Mouse (Mus musculus): ENCODE results near the gene Wnt5b. TPM values are rescaled to one million over a fixed set of nuclear protein-coding genes. Genes with fewer than 3 reads are reported as not detected.

The Wnt5b gene
- polyA plus RNA-seq, 1 experiment from 2014 or later: 9.6 TPM

DNA sequence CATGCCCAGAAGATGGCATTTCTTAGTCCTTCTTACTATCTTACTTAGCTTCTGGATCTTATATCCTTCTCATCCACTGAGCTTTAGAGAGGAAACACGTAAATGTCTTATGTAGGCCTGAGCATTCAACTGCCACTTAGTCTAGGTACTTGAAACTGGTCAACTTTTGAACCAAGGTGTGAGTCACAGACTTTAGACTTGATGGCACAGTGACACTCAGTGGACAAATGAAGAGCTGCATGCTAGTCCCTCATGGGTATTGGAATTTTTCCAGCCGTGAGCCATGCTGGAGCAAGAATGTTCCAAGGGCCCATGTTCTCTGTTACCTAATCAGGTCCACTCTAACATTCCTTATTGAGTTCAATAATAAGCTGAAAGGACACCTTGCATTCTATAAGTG lies 113.6 kb downstream of the Wnt5b start:
- Histone ChIP-seq H3K9ac (replicated peaks; ENCODE audit: low read length) (no peak overlapping the region), H3K4me1 (ENCODE audit: insufficient read depth, low read length) (no peaks in the 10 kb centered on the region), H3K27me3 (ENCODE audit: insufficient read depth, low read length) (no peaks in the 10 kb centered on the region), H3K4me3 (ENCODE audit: low read length) (no peak overlapping the region), H3K4me2 (replicated peaks; ENCODE audit: low read depth, low read length) (no peak overlapping the region), H3K9me3 (ENCODE audit: low read length) (no peaks in the 10 kb centered on the region), H3K36me3 (ENCODE audit: insufficient read depth, low read length) (no peaks in the 10 kb centered on the region), H3K27ac (ENCODE audit: low read length) (no peak overlapping the region)
- no peak for ATAC-seq (ENCODE audit: low FRiP score, low TSS enrichment)
- WGBS: 53% methylated on average over 2 of the region's 2 CpGs

DNA sequence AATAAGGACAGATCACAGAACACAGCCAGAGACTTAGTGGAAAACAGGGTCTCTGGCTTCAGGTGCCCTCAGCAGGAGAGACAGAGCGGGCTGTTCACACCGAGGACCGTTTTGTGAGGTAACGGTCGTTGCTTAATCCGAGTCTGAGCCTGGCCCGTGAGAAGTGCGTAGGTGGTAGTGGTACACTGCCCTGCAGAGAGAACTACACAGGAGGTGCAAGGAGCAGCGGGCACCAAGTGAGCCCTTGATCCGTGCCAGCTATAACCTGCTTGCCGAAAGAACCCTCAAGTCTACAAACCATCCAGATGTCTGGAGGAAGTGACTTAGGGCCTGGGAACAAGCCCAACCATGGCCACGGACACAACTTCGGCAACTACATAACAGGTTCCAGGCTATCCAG lies 114.8 kb downstream of the Wnt5b start:
- no peaks in the 10 kb centered on the region for H3K9me3 ChIP-seq (ENCODE audit: low read length)

DNA sequence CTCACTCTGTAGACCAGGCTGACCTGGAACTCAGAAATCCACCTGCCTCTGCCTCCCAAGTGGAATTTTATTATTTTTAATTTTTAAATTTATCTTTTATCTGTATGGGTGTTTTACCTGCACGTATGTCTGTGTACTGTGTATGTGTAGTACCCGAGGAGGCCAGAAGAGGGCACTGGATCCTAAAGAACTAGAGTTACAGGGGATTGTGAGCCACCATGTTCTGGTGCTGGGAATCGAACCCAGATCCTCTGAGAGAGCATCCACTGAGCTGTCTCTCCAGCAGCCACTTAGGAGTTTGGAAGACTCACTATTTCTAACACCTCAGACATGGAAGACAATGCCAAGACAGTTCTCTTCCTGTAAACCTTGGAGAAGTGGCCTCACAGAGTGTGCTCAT lies 115.5 kb downstream of the Wnt5b start:
- 91% methylated on average over 3 of the region's 3 CpGs for WGBS
- no peak overlapping the region for H3K9ac ChIP-seq (replicated peaks; ENCODE audit: low read length)
- no peak overlapping the region for H3K4me3 ChIP-seq (ENCODE audit: low read length)
- H3K36me3 ChIP-seq (ENCODE audit: insufficient read depth, low read length): no peaks in the 10 kb centered on the region
- no peak for ATAC-seq (ENCODE audit: low FRiP score, low TSS enrichment)
- no peaks in the 10 kb centered on the region for H3K9me3 ChIP-seq (ENCODE audit: low read length)
- no peak overlapping the region for H3K27ac ChIP-seq (ENCODE audit: low read length)
- H3K4me2 ChIP-seq (replicated peaks; ENCODE audit: low read depth, low read length): no peak overlapping the region
- no peaks in the 10 kb centered on the region for H3K4me1 ChIP-seq (ENCODE audit: insufficient read depth, low read length)
- no peaks in the 10 kb centered on the region for H3K27me3 ChIP-seq (ENCODE audit: insufficient read depth, low read length)

More for the DNA sequence above, 114.8 kb downstream of the Wnt5b start:
- no peak overlapping the region for H3K9ac ChIP-seq (replicated peaks; ENCODE audit: low read length)
- H3K27me3 ChIP-seq (ENCODE audit: insufficient read depth, low read length): no peaks in the 10 kb centered on the region
- 97% methylated on average over 13 of the region's 13 CpGs for whole genome bisulfite sequencing
- no peak overlapping the region for H3K27ac ChIP-seq (ENCODE audit: low read length)
- no peak overlapping the region for H3K4me3 ChIP-seq (ENCODE audit: low read length)
- no peak overlapping the region for H3K4me2 ChIP-seq (replicated peaks; ENCODE audit: low read depth, low read length)
- no peaks in the 10 kb centered on the region for H3K4me1 ChIP-seq (ENCODE audit: insufficient read depth, low read length)
- ATAC-seq (ENCODE audit: low FRiP score, low TSS enrichment): no peak
- H3K36me3 ChIP-seq (ENCODE audit: insufficient read depth, low read length): no peaks in the 10 kb centered on the region

DNA sequence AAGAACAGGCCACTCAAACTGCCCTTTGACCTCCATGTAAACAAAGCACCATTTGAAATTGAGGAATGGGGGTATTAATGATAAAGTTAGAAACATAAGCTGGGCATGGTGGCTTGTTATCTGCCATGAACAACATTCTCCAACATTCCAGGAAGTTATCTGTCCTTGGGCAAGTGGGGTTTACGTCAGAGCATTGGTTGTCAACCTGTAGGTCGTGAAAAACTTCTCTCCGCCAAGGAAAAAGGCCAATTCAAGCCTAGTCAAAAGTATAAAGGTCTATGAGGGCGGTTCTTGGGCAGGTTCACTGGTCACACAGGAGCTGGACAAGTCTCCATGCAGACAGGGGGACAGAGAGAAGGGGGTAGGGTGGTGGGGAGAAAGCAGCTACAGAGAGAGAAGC lies 123.1 kb downstream of the Wnt5b start:
- no peak for ATAC-seq (ENCODE audit: low FRiP score, low TSS enrichment)
- no peaks in the 10 kb centered on the region for H3K27me3 ChIP-seq (ENCODE audit: insufficient read depth, low read length)
- H3K4me3 ChIP-seq (ENCODE audit: low read length): no peak overlapping the region
- H3K4me2 ChIP-seq (replicated peaks; ENCODE audit: low read depth, low read length): no peak overlapping the region
- H3K9ac ChIP-seq (replicated peaks; ENCODE audit: low read length): no peak overlapping the region
- WGBS: 77% methylated on average over 4 of the region's 4 CpGs
- H3K36me3 ChIP-seq (ENCODE audit: insufficient read depth, low read length): no peaks in the 10 kb centered on the region
- no peak overlapping the region for H3K27ac ChIP-seq (ENCODE audit: low read length)
- no peaks in the 10 kb centered on the region for H3K9me3 ChIP-seq (ENCODE audit: low read length)
- peaks cover 11% of the 10 kb centered on the region; the same call in 1 of the 2 replicates for H3K4me1 ChIP-seq (ENCODE audit: insufficient read depth, low read length)

DNA sequence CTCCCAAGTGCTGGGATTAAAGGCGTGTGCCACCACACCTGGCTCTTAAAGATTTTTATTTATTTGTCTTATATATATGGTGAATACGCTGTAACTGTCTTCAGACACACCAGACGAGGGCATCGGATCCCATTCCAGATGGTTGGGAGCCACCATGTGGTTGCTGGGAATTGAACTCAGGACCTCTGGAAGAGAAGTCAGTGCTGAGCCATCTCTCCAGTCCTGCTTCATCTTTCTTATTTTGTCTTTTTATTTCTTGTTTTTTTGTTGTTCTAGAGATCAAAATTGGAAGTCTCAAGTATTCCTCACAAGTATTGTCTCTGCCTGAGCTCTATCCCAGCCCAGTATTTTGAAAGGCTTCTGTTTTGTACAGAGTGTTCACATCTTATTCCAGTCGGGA lies 123.8 kb downstream of the Wnt5b start:
- 94% methylated on average over 5 of the region's 5 CpGs for WGBS
- no peaks in the 10 kb centered on the region for H3K9me3 ChIP-seq (ENCODE audit: low read length)

DNA sequence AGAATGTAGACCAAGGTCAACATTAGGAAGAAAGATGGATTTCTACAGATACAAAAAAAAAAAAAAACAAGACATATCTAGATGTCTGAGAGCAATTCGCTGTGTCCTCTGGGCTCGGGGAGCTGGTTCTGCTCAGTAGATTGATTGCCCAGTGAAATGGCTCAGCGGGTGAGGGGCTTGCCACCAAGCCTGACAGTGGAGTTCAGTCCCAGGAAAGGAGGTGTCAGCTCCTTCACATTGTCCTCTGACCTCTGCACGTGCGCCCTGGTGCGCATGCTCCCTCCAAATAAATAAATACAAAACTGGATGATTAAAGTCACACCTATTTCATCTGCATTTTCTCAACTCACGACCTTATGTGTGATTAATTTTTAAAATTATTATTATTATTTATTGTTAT lies 124.7 kb downstream of the Wnt5b start:
- Histone ChIP-seq H3K27me3 (ENCODE audit: insufficient read depth, low read length) (no peaks in the 10 kb centered on the region), H3K27ac (ENCODE audit: low read length) (0 out of 2 replicates have a peak overlapping the region, but pooled peaks have one; percentile 55), H3K36me3 (ENCODE audit: insufficient read depth, low read length) (no peaks in the 10 kb centered on the region), H3K9me3 (ENCODE audit: low read length) (no peaks in the 10 kb centered on the region), H3K4me2 (replicated peaks; ENCODE audit: low read depth, low read length) (no peak overlapping the region), H3K4me3 (ENCODE audit: low read length) (no peak overlapping the region), H3K9ac (replicated peaks; ENCODE audit: low read length) (no peak overlapping the region), H3K4me1 (ENCODE audit: insufficient read depth, low read length) (peaks cover 11% of the 10 kb centered on the region; the same call in 1 of the 2 replicates)
- no peak for ATAC-seq (ENCODE audit: low FRiP score, low TSS enrichment)
- WGBS: 44% methylated on average over 7 of the region's 7 CpGs

More for the DNA sequence above, 123.8 kb downstream of the Wnt5b start:
- Histone ChIP-seq H3K4me1 (ENCODE audit: insufficient read depth, low read length) (peaks cover 11% of the 10 kb centered on the region; the same call in 1 of the 2 replicates), H3K9ac (replicated peaks; ENCODE audit: low read length) (no peak overlapping the region), H3K4me2 (replicated peaks; ENCODE audit: low read depth, low read length) (no peak overlapping the region), H3K27ac (ENCODE audit: low read length) (no peak overlapping the region), H3K36me3 (ENCODE audit: insufficient read depth, low read length) (no peaks in the 10 kb centered on the region), H3K4me3 (ENCODE audit: low read length) (no peak overlapping the region), H3K27me3 (ENCODE audit: insufficient read depth, low read length) (no peaks in the 10 kb centered on the region)
- ATAC-seq (ENCODE audit: low FRiP score, low TSS enrichment): no peak

DNA sequence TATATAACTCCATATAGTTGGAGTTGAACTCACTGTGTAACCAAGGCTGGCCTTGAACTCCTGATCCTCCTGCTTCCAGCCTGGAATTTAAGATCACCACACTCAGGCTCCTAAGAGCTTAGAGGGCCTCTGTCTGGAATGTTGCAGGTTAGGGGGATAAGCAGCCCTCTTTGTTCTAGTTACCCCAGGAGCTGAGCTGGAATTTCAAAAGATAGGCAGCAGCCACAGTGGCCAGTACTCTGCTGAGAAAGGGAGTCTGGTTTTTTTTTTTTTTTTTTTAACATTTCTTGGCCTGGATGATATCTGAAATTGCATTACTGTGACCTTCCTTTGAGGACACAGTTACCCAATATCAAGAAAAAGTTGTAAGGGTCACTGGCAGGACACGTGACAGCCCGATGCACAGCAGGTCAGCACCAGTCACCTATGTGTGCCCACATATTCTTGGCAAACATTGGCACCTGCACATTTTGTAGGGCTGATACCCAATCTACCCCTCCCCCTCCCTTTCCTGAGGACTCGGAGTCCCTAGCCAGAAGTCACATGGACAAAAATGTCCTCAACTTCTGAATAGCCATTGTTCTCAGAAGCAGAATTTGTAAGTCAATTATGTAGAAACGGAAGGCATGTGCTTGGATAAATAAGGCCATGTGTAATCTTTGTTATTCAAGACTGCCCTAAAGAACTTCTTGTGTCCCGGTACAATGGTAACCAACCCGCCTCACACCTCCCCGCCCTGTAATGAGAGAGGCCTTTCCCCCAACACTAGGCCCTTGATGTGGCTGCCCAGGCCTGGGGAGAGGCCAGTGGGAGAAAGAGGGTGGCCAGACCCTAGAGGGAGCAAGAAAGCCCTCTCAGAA lies 125.5 kb downstream of the Wnt5b start:
- 33% methylated on average over 7 of the region's 7 CpGs for WGBS
- peak overlapping the region; percentile 55; the same call in 1 of the 2 replicates for H3K27ac ChIP-seq (ENCODE audit: low read length)
- ATAC-seq (ENCODE audit: low FRiP score, low TSS enrichment): 0 out of 2 replicates have a peak, but pooled peaks have one; percentile 50

DNA sequence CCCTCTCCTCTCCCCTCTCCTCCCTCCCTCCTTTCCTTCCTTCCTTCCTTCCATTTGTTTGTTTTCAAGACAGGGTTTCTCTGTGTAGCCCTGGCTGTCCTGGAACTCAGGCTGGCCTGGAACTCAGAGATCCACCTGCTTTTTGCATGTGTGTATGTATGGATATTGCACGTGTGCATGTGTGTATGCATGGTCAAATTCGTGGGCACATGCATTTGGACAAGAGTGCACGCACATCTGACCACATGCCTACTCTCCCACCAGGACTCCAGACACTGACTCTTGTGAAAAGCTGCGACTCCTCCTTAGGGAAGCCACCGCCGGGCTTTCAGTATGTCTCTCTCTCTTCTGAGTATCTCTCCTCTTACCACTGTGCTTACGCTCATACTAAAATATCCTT lies 126.3 kb downstream of the Wnt5b start:
- no peaks in the 10 kb centered on the region for H3K9me3 ChIP-seq (ENCODE audit: low read length)

More for the DNA sequence above, 125.5 kb downstream of the Wnt5b start:
- Histone ChIP-seq H3K9me3 (ENCODE audit: low read length) (no peaks in the 10 kb centered on the region), H3K4me3 (ENCODE audit: low read length) (no peak overlapping the region), H3K4me1 (ENCODE audit: insufficient read depth, low read length) (peaks cover 11% of the 10 kb centered on the region; the same call in 1 of the 2 replicates), H3K36me3 (ENCODE audit: insufficient read depth, low read length) (no peaks in the 10 kb centered on the region), H3K9ac (replicated peaks; ENCODE audit: low read length) (no peak overlapping the region), H3K4me2 (replicated peaks; ENCODE audit: low read depth, low read length) (no peak overlapping the region), H3K27me3 (ENCODE audit: insufficient read depth, low read length) (no peaks in the 10 kb centered on the region)

DNA sequence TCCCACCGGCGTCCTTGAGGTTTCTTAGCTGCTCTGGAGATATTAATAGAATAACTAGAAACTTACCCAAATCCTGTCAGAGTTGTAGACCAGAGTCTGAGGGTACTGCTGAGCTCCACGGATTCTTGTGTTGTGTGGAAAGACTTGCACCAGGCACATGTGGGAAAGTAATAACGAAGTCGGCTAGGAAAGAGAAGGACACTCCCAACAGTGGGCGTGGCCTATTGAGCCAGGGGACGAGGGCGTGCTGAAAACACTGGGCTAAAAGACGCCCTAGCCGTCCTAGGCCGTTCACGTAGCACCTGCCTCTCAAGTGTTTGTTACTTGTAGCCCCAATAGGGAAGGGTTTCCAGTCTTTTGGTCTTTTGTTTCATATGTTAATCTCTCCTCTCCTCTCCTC lies 126.8 kb downstream of the Wnt5b start, which contains the start of gene Adipor2:
Adipor2 (minus strand) TSS at position 351 of the 400 bp plus-strand sequence.
- peak within 1 kb of the TSS; percentile 26 for H3K4me3 ChIP-seq (ENCODE audit: low read length)
- no peak within 1 kb of the TSS for H3K9ac ChIP-seq (replicated peaks; ENCODE audit: low read length)
- no peak within 1 kb of the TSS for H3K27ac ChIP-seq (ENCODE audit: low read length)
- ATAC-seq (ENCODE audit: low FRiP score, low TSS enrichment): peak; percentile 50; the same call in 1 of the 2 replicates
- WGBS: 4% methylated on average over 12 of the region's 12 CpGs
- H3K4me1 ChIP-seq (ENCODE audit: insufficient read depth, low read length): peaks cover 11% of the 10 kb centered on the region; the same call in 1 of the 2 replicates
- H3K9me3 ChIP-seq (ENCODE audit: low read length): no peaks in the 10 kb centered on the region
- peak within 1 kb of the TSS; percentile 49 for H3K4me2 ChIP-seq (replicated peaks; ENCODE audit: low read depth, low read length)
- no peaks in the 10 kb centered on the region for H3K27me3 ChIP-seq (ENCODE audit: insufficient read depth, low read length)
- H3K36me3 ChIP-seq (ENCODE audit: insufficient read depth, low read length): no peaks in the 10 kb centered on the region

More for the DNA sequence above, 126.3 kb downstream of the Wnt5b start:
- Histone ChIP-seq H3K4me1 (ENCODE audit: insufficient read depth, low read length) (peaks cover 11% of the 10 kb centered on the region; the same call in 1 of the 2 replicates), H3K4me3 (ENCODE audit: low read length) (no peak overlapping the region), H3K36me3 (ENCODE audit: insufficient read depth, low read length) (no peaks in the 10 kb centered on the region), H3K27me3 (ENCODE audit: insufficient read depth, low read length) (no peaks in the 10 kb centered on the region), H3K9ac (replicated peaks; ENCODE audit: low read length) (no peak overlapping the region), H3K4me2 (replicated peaks; ENCODE audit: low read depth, low read length) (no peak overlapping the region), H3K27ac (ENCODE audit: low read length) (no peak overlapping the region)
- no peak for ATAC-seq (ENCODE audit: low FRiP score, low TSS enrichment)
- WGBS: 74% methylated on average over 7 of the region's 7 CpGs

DNA sequence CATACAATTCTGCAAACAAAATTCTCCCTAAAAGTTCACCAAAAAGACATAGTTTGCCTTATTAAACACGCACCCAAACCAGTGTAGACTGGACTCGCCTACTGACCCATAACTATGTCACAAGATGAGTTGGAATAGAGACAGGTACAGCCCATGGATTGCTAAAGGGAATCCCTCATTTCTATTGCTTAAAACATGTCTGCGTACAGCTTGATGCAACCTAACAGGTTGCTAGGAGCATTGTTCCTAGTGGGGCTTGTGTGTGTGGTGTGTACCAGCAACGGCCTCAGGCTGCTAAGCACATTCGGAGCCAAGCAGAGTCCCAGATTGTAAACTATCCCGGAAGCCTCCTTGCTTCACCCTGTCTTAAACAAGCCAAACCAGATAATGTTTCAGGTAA lies 127.5 kb downstream of the Wnt5b start:
- Histone ChIP-seq H3K36me3 (ENCODE audit: insufficient read depth, low read length) (no peaks in the 10 kb centered on the region), H3K27me3 (ENCODE audit: insufficient read depth, low read length) (no peaks in the 10 kb centered on the region), H3K9ac (replicated peaks; ENCODE audit: low read length) (no peak overlapping the region), H3K27ac (ENCODE audit: low read length) (no peak overlapping the region), H3K4me2 (replicated peaks; ENCODE audit: low read depth, low read length) (no peak overlapping the region; the same call in 1 of the 2 replicates), H3K9me3 (ENCODE audit: low read length) (no peaks in the 10 kb centered on the region), H3K4me1 (ENCODE audit: insufficient read depth, low read length) (peaks cover 11% of the 10 kb centered on the region; the same call in 1 of the 2 replicates), H3K4me3 (ENCODE audit: low read length) (no peak overlapping the region; the same call in 1 of the 2 replicates)
- WGBS: 61% methylated on average over 6 of the region's 6 CpGs
- no peak for ATAC-seq (ENCODE audit: low FRiP score, low TSS enrichment)
